Mouse (Mus musculus) thymus, postnatal 0 days (tissue): ENCODE data around the gene Zfp692. TPM values are rescaled to one million over a fixed set of nuclear protein-coding genes. Genes with fewer than 3 reads are reported as not detected.

Experiments
- DNase-seq: peaks from one replicate; pipeline ENCODE4 v3.0.0-alpha.2; 2015; ENCODE audit warnings: low spot score
- polyA plus RNA-seq: library from polyadenylated mRNA; unstranded; fragments of >200 nt; fragmentation: Nextera tagmentation; extraction: Ambion mirVana; gene quantifications from 2 replicates; pipeline ENCODE4 v1.2.1, GENCODE M21; 2015

Zfp692 gene
- polyA plus RNA-seq, 1 experiment from 2014 or later: 12.8 TPM

DNA sequence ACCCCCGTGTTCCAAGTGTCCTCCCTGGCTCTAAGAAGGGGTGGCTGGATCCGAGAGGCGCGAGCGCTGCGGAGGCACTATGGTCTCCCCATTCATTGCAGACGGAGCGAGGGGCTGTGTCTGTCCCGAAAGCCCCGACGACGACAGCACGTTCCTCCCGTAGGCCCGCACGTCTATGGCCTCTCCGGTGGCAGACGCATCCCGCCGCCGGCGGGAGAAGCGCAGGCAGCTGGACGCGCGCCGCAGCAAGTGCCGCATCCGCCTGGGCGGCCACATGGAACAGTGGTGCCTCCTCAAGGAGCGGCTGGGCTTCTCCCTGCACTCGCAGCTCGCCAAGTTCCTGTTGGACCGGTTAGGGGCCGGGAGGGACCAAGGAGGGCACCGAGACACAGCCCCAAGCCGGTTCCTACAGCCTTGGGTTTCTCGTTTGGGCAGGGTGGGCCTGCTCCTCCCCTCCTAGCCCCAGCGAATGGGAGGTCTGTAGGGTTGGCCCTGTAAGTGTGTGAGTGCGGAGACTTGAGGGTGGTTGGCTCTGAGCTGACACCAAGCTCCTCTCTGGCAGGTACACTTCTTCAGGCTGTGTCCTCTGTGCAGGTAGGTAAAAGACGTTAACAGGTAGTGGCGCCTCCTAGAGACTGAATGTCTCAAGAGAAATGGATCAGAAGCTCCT is 677 bp downstream of the Zfp692 start:
- peak; percentile 65 for DNase-seq

DNA sequence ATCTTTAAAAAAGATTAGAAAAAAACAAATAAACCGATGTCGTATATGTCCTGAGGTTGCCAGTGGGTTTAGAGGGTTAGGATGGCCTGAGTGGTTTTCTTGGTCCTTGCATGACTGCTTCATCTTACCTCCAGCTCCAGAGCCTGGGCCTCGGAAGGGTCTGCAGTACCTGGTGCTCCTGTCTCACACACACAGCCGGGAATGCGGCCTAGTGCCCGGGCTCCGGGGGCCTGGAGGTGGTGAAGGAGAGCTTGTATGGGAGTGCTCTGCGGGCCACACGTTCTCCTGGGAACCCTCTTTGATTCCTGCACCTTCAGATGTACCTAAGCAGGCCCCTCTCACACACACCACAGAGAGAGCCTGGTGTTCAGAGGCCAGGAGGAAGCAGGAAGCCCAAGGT is 1.8 kb downstream of the Zfp692 start:
- DNase-seq: no peak

DNA sequence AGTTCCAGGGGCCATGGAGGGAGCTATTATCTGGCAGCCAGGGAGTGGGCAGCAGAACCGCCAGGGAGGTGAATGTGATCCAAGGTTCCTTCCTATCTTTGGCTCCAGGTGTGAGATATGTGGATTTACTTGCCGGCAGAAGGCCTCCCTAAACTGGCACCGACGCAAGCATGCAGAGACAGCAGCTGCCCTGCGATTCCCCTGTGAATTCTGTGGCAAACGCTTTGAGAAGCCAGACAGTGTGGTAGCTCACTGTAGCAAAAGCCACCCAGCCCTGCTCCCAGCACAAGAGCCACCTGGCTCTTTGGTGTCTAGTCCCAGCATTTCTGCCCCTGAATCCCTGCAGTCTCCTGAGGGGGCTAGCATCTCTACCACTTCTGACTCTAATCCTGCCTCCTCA is 7.2 kb downstream of the Zfp692 start:
- DNase-seq: no peak

DNA sequence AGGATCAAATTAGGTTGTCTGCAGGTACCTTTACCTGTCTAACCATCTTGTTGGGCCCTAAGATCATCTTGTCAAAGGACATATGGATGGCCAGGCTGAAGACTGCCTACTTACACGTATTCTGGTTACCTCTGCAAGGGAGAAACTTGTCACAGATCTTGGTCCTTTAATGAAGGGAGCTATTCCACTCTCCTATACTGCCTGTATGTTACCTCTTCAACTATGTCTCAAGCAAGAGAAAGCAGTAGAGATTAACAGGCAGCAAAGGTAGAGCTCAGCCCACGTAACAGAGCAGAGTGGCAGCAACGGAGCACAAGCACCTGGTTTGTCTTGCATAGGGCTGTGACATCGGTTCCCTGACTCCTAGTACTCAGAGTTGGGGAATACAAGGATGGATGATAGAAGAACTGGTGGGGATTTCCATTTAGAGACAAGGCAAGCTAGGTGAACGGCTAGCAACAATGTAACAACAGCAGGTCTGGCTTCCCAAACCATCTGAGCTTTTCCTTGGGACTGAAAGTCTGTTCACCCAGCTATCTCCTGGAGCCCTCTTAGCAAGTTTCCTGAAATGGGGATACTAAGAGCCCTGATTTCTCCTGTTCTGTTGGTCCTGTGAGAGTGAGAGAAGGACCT is 8.8 kb downstream of the Zfp692 start:
- no peak for DNase-seq

DNA sequence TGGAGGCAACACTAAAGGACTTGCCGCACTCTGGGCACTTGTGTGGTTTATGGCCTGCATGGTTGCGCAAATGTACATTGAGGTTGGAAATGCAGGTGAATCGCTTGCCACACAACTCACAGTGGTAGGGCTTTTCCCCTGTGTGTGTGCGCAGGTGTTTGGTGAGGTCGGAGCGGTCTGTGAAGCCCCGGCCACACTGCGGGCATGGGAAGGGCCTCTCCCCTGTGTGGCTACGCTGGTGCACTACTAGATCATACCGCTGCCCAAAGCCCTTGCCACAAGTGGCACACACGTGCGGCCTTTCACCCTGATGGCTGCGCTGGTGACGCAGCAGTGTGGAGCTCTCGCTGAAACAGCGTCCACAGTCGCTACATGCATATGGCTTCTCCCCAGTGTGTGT is 9.5 kb downstream of the Zfp692 start:
- DNase-seq: no peak

DNA sequence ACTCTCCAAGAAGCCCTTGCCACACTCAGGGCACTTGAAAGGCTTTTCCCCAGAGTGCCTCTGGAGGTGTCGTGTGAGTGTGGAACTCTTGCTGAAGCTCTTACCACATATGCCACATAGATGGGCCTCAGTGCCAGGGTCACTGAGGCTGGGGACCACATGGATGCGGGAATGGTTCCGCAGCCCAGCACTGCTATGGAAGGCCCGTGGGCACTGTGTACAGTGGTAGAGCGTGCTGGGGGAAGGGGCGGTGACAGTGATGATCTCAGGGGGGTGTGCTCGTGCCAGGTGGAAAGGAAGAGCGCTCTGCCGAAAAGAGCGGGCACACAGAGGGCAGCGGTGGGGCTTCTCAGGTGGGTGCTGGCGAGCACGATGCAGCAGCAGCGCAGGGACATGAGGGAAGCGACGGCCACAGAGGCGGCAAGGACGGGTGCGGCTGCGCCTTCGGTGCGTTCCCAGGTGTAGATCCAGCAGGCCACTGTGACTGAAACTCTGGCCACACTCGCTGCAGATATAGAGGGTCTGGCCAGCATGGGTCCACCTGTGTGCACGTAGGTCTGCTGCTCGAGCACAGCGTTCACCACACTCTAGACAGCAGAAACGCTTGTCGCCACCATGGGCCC is 10.0 kb downstream of the Zfp692 start:
- DNase-seq: no peak

DNA sequence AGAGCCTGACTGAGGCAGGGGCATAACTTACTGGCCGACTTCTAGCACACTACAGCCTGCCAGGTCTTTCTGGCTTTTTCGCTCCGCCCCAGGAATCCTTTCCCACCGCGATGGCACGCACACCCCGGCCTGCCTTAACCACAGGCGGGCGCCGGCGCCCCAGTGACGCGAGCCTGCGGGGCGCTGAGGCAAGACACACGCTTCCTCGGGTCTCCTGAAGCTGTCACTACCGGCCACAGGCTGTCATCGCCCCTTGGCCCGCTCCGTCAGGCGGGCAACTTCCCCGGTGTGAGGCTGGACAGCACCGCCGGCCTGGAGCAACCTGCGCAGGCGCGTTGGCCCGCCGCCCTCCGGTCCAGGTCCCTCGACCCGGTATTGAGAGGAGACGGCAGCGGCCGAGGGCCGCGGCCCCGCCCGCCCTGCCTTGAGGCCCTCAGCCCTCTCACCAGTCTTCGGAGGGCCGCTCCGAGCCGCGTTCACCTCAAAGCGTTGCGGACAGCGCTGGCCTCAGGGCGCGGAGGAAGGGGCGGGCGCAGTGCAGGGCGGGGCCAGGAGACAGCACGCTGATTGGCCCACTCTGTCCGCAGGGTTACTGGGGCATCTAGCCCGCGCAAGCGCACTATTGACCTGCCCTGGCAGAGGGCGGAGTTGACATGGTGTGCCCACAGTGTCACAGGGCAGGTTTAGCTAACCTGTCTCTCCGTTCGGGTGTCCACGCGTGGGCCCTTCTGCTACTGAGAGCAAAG is 16.1 kb downstream of the Zfp692 start:
- peak; percentile 96 for DNase-seq

DNA sequence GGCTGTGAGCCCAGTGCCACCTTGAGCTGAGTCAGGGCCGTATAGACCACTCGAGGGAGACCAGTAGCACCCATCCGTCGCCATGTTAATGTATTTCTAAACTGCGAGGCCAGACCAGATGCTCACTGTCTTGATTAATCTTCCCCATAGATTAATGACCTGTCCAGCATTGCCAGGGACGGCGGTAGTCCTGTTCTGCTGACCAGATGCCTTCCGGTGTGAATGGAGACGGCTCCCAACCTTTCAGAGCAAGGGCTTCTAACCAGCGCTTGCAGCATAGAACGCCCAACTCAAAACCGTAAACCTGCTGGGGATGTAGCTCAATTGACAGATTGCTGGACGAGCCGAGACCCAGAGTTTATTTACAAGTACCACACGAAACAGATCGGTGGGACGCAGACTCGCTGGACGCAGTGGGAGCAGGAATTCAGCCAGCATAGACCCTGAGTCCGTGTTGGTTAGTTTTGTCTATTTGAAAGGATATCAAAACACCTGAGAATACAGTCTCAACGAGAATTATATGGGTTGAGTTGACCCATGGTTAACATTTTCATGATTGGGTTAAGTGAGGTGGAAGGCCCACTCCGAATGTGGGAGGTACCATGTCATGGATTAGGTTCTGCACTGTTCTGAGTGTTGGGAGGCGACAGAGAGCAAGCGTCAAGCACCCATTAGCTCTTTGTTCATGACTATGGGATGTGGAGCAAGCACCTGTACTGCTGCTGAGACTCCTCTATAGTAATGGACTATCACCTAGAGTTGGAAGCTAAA is 16.9 kb downstream of the Zfp692 start:
- DNase-seq: no peak

DNA sequence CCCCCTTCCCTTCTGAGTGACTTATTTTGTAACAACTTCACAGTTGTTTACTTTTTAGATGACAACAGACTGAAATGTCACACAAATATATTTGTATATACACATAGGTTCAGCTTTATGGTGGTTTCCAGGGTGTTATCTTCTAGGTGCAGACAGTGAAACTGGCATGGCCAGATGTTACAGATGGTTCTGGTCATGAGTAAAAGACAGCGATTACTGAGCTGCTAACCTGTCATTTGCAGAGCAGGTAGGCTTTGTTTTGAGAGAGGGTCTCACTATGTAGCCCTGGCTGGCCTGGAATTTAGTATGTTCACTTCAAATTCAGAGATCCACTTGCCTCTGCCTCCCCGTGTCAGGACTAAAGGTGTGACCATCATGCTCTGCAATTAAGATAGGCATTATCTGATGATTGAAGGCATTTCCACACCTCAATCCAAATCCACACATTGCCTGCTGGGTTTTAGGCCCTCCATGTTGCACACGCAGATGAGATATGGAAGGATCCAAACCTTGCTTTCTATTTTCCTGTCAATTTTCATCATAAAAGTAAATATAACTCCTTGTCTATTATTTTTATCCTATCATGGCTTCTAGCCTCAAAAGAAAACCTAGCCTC is 17.9 kb downstream of the Zfp692 start:
- no peak for DNase-seq

DNA sequence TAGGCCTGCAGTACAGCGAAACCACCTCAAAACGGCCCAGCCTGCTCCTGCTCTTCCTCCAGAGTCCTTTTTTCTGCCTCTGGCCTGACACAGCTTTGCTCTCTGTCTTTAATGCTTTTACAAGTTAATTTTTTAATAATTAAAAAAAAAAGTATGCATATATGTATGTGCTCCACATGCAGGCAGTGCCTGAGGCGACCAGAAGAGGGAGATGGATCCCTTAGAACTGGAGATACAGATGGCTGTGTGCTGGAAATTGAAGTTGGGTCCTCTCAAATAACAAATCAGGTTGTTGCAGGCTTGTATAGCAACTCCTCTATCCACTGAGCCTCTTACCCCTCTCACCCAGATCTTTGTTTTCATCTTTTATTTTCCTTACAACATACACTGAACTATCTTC is 19.9 kb downstream of the Zfp692 start:
- DNase-seq: no peak

DNA sequence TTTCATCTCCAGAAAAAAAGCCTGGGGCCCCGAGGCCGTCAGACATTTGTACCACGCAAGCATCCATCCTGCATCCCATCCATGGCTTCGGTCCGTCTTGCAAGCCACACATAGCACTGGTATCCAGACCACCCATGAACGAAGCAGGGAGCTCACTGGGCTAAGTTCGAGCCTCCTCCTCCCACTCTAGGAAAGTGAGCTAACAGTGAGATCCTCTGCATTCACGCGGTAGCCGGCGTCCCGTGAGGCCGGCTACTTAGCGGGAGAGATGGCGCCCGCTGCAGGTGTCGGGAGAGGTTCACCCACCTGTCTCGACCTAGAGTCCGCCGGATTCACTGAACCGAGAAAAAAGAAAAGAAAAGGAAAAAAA is 23.0 kb downstream of the Zfp692 start:
- DNase-seq: no peak

DNA sequence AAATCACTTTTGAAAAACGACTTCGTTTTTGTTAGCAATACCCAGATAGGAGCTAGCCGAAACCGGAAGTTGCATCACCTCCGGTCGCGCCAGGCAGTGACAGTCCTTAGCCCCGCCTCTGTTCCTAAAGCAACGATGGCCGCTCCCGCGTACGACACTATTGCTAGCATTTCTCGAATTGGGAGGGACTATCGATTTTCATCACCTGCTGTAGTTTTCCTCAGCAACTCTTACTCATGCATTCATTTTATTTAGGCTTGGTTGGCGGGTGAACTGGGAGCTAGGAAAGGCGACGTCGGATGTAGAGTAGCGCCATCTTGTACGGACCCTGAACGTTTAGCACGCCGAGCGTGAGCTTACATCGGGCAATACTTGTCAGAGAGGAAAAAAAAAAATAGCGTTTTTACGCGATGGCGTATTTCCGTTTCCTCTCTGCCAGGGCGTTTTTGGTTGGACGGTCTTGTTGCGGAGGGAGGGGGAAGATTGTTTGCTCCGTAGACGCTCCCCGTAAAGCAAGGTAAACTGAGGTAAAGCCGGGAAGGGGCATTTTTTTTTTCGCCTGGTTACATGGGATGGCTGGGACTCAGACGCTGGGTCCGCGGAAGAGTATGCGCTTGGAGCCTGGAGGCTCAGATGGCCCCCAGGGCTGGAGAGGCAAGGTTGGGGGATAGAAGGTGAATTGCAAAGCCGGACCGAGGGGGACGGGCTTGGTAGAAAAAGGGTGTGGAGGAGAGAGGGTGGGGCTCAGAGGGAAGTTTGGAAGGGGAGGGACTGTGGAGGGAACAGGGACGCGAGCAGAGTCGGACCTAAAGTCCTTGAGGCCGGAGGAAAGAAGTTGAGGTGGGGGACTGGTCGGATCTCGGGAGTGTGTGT is 23.6 kb downstream of the Zfp692 start, which contains the start of the genes Zfp672 and Sh3bp5l:
Gene Zfp672, minus strand, starts transcription at position 64 of the 873 bp plus-strand sequence.
Gene Sh3bp5l, plus strand, starts transcription at position 449 of the 873 bp plus-strand sequence.
- peak; percentile 94 for DNase-seq

DNA sequence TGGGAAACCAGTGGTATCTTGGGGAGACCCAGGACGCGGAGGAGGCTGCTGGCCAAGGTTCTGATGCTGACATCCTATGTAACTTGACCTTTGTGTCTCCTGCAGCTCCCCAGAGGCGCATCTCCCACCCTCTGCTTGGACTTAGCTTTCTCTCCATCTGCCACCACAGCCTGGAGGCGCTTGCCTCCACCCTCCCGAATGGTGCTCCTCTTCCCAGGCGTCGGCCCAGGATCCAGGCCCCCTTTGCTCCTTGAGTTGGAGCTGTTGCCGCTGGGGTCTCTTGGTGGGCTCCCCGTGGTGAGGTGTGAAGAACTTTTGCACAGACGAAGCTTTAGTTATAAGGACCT is 24.3 kb downstream of the Zfp692 start:
- no peak for DNase-seq

DNA sequence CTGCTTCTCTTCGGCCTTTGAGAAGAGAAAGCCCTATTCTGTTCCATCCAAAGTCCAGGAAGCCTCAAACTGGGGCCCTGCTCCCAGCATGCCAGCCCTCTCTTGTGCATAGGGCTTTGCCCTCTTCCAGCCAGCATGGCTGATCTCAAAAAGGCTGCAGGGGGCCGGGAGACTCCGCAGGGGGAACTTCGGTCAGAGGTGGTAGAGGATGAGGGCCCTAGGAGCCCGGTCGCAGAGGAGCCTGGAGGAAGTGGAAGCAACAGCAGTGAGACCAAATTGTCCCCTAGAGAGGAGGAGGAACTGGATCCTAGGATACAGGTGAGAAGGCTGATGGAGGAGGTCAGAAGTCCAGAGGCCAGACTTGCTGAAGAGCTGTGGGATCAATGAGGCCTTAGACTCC is 24.7 kb downstream of the Zfp692 start:
- no peak for DNase-seq

DNA sequence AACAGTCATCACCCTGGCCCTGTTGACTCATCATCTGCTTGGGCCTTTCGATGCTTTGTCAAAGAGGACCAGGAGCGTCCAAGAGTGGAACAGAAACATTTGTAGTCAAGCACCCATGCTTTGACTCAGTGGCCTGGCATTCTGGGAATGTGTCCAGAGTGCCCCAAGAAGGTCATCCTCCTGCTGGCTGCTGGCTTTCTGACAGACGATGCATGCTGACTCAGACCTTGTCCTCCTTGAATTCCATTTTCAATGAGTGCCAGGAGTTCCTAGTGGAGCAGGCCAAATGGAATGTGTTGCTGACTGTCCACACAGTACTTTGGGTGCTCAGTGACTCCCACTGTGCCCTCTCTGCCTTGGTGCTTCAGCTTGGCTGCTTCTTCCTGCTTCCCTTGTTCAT is 27.9 kb downstream of the Zfp692 start:
- no peak for DNase-seq

DNA sequence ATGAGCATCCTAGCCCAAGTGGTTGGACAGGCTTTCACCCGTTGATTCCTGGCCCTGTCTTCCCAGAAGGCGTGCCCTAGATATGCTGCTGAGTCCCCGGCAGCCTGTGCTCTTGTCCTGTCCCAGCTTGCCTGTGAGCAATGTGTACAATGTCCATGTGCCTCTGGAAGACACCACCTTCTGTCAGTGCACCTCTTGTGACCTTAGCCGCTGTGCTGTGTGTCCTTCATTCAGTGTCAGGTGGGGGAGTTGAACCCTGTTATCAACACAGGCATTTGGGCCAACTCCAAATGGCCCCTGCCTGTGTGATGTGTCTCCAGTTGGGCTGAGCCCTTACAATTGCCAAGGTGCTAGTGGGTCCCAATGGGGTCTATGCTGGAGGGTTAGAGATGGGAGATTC is 39.9 kb downstream of the Zfp692 start:
- no peak for DNase-seq

DNA sequence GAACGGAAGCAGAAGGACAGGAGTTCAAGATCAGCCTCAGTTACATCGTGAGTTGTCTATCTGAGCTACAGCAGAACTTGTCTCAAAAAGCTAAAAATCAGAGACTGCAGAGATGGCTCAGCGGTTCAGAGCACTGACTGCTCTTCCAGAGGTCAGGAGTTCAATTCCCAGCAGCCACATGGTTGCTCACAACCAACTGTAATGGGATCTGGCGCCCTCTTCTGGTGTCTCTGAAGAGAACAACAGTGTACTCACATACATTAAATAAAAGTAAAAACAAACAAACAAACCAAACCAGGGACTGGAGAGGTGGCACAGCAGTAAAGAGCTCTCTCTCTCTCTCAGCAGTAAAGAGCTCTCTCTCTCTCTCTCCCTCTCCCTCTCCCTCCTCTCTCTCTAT is 43.8 kb downstream of the Zfp692 start:
- DNase-seq: no peak

DNA sequence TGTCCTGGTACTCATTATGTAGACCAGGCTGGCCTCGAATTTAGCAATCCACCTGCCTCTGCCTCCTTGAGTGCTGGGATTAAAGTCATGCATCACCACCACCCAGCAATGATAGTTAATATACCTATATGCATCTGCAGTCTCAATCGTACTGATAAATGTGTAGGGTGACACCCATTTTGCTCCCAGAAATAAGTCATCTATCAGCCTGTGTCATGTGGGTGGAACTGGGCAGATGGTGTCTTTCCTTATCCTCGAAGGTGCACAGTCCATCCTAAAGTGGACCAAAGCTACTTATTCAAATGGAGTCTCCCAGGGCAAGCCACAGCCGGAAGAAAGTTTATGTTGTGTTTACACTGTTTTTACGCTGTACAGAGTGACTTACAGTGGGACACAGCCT is 44.3 kb downstream of the Zfp692 start:
- DNase-seq: no peak

DNA sequence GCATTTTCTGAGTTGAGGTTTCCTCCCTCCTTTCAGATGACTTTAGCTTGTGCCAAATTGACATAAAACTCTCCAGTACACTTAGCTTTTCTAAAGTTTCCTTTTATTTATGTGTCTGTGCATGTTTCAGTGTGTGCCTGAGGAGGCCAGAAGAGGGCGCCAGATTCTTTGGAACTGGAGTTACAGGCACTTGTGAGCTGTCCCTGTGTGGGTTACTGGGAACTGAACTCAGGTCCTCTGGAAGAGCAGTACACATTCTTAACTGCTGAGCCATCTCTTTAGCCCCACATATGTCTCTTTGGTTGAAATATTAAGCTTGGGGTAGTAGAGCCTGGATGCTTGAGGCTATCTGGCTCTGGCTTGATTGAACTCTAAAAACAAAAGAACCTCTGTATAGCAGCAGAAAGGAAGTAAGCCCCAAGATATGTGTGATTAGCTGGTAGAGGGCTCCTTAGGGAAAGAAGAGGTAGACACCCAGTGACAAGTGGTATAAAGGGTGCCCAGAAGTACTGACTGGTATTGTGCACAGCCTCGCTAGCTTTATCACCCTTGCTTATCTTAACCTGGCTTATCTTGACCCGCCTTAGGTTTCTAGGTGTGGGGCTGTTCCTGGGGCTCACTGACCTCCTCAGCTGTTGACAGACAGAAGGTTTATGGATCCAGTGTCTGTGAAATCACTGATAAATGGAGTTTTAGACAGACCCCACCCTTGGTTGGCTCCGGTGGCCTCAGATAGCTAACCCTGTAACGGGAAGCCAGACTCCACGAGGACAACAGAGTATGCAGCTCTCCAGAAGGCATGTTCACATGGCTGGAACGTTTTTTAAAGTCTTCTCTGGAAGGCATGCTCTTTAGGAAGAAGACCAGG is 46.0 kb downstream of the Zfp692 start:
- DNase-seq: no peak
